Mouse (Mus musculus) lung, postnatal 25 days (tissue): Measurements from ENCODE around the gene Pold4.
A peak's percentile ranks its signal among the peaks of the same experiment; 100 is the strongest.

Experiments used
- DNase-seq: peaks from one replicate; pipeline ENCODE4 v3.0.0; 2022; ENCODE audit warnings: low spot score

Gene Pold4

DNA sequence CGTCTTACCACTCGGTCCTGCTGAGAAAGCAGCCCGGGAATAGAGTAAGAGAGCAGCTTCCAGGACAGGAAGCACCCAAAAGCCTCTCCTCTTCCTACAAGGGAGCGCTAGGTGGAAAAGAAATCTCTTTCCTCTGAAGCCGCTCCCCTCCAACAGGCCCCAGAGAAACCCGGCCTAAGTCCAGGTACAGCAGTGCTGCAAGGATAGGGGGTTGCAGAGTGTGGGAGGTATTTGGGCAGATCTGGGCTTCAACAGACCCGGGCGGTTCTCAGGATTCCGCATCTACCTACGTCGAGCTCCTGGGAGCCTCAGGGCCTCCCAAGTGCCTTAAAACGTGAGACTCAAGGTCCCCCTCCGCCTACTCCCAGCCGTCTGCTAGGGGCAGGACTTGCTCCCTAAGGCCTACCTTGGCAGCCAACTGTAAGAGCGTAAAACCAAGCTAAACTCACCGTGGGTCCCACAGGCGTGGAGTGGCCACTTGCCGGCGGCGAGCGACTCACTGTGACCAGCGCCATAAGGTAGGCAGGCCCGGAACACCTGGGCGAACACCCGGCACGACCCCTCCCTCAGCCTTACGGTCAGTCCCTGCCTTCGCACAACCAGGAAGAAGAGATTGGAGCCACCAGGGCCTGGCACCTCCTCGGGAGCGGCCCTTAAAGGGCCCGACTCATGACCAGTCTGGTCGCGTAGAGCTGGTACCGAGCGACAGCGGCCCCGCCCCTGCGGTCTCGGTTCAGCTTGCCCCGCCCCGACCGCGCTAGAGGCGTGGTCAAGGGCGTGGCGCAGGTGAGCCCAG, 37.1 kb downstream of the Pold4 start, which contains the start of gene Ssh3:
Gene Ssh3 (minus strand): TSS at position 615 of the 796 bp plus-strand sequence.
- peak; percentile 88 for DNase-seq

- no peak for DNase-seq
Measured at GRCm38 (mm10) chr19:4270187-4270586, 38.5 kb downstream of the Pold4 start.

GRCm38 (mm10) chr19:4270972-4271371, 39.3 kb downstream of the Pold4 start:
- no peak for DNase-seq

DNA sequence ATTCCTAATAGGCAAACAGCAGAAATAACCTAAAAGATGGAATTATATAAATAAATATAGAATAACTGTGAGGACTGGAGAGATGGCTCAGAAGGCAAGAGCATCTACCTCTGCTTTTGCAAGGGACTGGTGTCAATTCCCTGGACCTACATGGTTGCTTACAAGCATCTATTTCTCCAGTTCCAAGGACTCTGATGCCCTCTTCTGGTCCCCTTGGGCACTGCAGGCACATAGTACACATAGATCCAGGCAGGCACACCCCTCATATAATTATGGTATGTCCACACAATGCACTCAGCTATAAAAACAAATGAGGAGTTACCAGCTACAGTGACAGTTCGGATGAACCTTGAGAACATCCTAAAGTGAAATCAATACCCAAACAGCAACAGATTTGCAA, 47.8 kb downstream of the Pold4 start:
- DNase-seq, result no peak

- DNase-seq, result no peak
Measured at GRCm38 (mm10) chr19:4280425-4280824, 48.7 kb downstream of the Pold4 start.

DNA sequence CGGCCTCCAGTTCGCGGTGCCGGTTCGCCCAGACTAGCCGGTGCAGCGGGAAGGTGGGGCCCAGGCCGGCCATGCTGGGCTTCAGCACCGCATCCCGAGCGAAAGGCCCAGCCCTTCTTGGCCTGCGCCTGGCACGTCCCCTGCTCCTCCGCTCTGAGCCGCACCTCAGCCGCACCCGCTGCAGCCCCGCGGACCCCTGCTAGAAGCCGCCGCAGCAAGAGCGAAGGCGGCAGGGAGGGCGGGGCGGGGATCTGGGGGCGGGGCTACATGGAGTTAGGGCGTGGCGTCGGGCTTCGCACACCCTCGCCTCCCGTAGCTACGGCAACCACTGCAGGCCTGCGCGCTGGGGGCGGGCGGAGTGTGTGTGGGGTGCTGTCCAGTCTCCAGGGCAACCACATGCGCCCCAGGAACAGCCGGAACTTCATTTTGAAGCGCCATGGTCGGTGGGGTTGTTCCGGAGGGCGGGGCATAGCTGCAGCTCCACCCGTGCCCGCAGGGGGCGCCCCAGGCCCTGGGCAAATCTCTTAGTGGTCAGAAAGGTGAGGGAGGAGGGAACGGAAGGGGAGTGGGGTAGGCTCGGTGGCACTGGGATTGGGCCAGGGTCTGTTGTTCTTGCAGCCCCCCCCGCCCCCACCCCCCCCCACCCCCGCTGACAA, 51.3 kb downstream of the Pold4 start, which contains the start of gene Ankrd13d:
Gene Ankrd13d (minus strand): TSS at position 240 of the 656 bp plus-strand sequence.
- DNase-seq, result peak; percentile 90
